Mouse (Mus musculus): ENCODE results near the gene Eml2.
A peak's percentile ranks its signal among the peaks of the same experiment; 100 is the strongest.
"Not testable (repeated sequence)": the region's sequence is repeated elsewhere in the genome, so short reads cannot be mapped to it uniquely, and the experiment has no call there.

Eml2 gene

GRCm38 (mm10) chr7:19175708-19176515 is at the start of gene Eml2:
Gene Eml2, plus strand, starts transcription at chr7:19176421.
- DNase-seq (ENCODE audit: low read depth, low spot score) = peak; percentile 44

GRCm38 (mm10) chr7:19127744-19128143 is 48.5 kb upstream of the Eml2 start:
- DNase-seq (ENCODE audit: low read depth, low spot score) = no peak

GRCm38 (mm10) chr7:19129396-19129795 is 46.8 kb upstream of the Eml2 start:
- DNase-seq (ENCODE audit: low read depth, low spot score) = no peak

DNA sequence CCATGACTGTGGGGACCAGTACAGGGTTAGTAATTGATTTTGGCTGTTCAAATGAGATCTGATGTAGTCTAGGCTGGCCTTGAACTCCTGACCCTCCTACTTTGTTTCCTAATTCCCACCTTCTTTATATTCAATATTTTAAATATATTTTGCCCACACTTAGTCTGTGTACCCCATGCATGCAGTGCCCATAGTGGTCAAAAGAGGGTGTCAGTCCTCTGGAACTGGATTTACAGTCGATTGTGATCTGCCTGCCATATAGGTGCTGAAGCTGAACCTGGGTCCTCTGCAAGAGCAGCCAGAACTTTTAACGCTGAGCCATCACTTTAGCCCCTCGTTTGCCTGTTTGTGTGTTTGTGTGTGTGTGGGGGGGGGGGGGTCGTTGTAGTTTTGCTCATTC is 45.6 kb upstream of the Eml2 start:
- DNase-seq (ENCODE audit: low read depth, low spot score) = no peak

GRCm38 (mm10) chr7:19131324-19131848 is 44.8 kb upstream of the Eml2 start:
- peak; percentile 97 for DNase-seq (ENCODE audit: low read depth, low spot score)

DNA sequence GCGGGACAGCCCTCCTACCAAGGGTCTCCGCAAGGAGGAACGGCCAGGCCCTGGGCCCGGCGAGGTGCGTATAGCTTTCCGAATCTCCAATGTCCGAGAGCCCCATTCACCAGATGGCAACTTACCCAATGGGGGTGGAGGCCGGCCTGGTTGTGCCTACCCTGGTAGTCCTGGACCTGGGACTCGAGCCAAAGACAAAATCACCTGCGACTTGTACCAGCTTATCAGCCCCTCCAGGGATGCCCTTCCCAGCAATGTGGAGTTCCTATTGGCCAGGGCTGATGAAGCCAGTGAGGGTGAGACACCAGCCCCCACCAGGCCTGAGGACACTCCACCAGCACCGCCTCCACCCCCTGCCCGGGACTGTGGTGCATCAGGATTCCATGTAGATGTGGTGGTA is 40.1 kb upstream of the Eml2 start:
- DNase-seq (ENCODE audit: low read depth, low spot score) = no peak

- DNase-seq (ENCODE audit: low read depth, low spot score) = no peak
Observed at GRCm38 (mm10) chr7:19136673-19137334, 39.4 kb upstream of the Eml2 start.

- DNase-seq (ENCODE audit: low read depth, low spot score) = no peak
Observed at GRCm38 (mm10) chr7:19137380-19137779, 38.8 kb upstream of the Eml2 start.

- no peak for DNase-seq (ENCODE audit: low read depth, low spot score)
Observed at GRCm38 (mm10) chr7:19146793-19147192, 29.4 kb upstream of the Eml2 start.

GRCm38 (mm10) chr7:19147497-19148045 is 28.6 kb upstream of the Eml2 start:
- no peak for DNase-seq (ENCODE audit: low read depth, low spot score)

DNA sequence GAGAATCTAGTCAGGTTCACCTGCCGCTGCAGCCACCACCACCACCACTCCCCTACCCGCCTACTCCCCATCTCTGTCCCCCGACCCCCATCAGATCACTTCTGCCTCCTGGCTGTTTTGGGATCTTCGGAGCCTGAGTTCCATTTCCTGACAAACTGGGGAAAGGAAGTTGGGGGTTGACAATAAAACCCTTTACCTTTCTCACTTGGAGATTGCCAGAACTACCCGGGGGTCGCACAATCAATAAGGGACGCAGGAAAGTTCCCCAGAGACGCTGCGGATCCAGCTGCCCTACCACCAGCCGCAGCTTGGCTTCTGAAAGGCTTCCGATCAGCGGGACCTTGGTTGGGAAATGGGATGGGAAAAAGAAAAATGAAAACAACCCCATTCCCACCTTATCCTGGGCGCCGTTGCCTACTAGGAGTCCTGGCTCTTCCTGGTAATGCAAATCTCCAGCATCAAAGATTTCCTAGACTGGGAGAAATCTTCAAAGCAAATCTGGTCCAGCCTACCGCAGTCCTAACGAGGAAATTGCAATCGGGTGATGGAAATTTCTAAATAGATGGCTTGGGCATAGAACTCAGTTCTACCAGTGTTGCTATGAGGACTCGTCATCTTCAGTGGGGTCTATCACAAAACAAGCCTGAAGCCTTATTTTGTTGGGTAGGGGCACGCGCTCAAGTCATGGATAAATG is 27.9 kb upstream of the Eml2 start:
- no peak for DNase-seq (ENCODE audit: low read depth, low spot score)

GRCm38 (mm10) chr7:19148875-19149541 is 27.2 kb upstream of the Eml2 start, which contains the start of gene Qpctl:
Gene Qpctl, minus strand, starts transcription at chr7:19149291.
- DNase-seq (ENCODE audit: low read depth, low spot score) = peak; percentile 99

GRCm38 (mm10) chr7:19149626-19150025 is 26.6 kb upstream of the Eml2 start, which contains the start of gene Snrpd2:
Gene Snrpd2, plus strand, starts transcription at chr7:19149722.
- peak; percentile 96 for DNase-seq (ENCODE audit: low read depth, low spot score)

DNA sequence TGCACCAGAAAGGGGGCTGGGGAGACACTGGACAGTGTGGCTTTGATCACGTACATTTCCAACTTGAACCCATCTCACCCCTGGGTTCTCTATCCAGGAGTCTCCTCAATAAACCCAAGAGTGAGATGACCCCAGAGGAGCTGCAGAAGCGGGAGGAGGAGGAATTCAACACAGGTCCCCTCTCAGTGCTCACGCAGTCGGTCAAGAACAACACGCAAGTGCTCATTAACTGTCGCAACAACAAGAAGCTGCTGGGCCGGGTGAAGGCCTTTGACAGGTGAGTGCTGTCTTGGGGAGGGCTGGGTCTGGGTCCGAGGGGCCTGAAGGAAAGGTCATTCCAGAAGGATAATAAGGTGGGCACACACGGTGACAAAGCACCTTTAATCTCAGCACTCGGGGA is 25.1 kb upstream of the Eml2 start:
- DNase-seq (ENCODE audit: low read depth, low spot score) = not testable (repeated sequence)

DNA sequence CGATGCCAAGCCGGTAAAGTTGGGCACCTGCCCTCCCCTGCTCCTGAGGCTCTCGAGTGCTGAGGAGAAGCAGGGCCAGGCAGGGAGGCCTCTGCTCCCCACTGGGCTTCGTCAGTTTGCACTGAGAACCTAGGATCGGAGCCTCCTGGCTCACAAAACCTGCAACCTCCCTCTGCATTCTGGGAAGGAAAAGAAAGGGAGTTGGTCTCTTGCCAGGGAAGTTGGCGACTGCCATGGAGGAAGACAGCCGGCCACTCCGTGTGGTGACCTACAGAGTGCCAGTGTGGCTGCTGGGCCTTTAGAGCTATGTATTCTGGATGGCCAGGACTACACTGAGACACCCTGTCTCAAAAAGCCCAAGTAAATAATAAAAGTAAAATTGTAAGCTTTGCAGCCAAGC is 21.4 kb upstream of the Eml2 start:
- no peak for DNase-seq (ENCODE audit: low read depth, low spot score)

DNA sequence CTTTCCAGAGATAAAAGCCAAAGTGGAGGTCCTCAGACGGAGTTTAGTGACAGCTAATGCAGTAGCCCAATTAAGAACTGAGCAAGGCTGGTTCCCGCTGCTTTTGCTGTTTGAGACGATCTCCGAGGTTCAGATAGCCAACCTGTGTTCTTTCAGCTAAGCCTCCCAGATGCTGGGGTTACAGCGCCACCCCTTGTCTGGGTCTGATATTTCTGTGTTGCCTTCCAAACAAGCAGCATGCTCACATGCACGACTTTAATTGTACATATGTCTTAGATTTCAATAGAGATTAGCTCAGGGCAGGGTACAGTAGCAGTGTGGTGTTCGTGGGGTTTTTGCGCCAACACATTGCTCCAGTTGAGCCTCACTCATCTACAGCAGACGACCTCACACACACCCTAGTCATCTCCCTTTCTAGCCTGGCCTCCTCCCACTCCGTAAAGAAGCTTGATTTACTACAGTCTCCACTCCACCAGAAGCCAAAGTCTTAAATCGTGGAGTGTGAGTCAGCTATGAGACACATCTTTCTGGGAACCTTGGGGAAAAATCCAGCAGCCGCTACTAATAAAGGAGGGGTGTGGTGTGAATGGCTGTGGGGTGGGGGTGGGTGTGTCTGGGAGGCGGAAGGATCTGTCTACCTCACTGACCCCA is 20.3 kb upstream of the Eml2 start:
- no peak for DNase-seq (ENCODE audit: low read depth, low spot score)

DNA sequence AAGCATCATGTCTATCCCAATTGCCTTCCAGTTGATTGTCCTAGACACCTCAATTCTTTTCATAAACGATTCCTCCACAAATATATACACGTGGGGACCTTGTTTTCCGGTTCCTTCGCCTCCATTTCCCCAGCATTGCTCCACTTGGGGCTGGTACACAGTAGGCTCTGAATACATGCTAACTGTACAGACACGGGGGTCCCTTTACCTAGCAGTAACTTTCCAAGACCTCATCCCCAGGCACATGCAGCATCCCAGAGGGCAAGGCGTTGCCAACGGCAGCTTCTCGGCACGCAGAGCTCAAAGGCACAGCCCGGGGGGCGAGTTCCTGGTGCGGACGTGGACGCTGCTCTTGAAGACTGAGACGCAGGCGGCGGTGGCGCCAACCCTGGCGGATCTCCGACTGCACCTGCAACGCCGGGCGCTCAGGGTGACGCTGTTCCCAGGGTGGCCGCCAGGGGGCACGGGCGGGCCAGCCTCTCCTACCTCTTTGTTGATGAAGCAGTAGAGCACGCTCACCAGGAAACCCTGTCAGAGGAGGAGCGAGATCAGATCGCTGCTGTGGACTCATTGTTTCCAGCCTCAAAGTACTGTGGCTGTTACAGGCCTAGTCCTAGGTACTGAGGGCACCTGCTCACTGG is 18.9 kb upstream of the Eml2 start:
- DNase-seq (ENCODE audit: low read depth, low spot score) = peak; percentile 83

- DNase-seq (ENCODE audit: low read depth, low spot score) = no peak
Observed at GRCm38 (mm10) chr7:19158601-19159000, 17.6 kb upstream of the Eml2 start.

GRCm38 (mm10) chr7:19159411-19159810 is 16.8 kb upstream of the Eml2 start:
- no peak for DNase-seq (ENCODE audit: low read depth, low spot score)

GRCm38 (mm10) chr7:19160115-19160514 is 16.1 kb upstream of the Eml2 start:
- DNase-seq (ENCODE audit: low read depth, low spot score) = no peak
